Mouse (Mus musculus): ENCODE data around the gene Cdc45.
"Not testable (repeated sequence)": the region's sequence is repeated elsewhere in the genome, so short reads cannot be mapped to it uniquely, and the experiment has no call there.

Gene Cdc45

GRCm38 (mm10) chr16:18811468-18812384 lies at the start of gene Cdc45, which contains the start of gene Ufd1:
Gene Cdc45 (minus strand): TSS chr16:18811987.
Gene Ufd1 (plus strand): TSS chr16:18811779.
- peak; percentile 92 for DNase-seq

DNA sequence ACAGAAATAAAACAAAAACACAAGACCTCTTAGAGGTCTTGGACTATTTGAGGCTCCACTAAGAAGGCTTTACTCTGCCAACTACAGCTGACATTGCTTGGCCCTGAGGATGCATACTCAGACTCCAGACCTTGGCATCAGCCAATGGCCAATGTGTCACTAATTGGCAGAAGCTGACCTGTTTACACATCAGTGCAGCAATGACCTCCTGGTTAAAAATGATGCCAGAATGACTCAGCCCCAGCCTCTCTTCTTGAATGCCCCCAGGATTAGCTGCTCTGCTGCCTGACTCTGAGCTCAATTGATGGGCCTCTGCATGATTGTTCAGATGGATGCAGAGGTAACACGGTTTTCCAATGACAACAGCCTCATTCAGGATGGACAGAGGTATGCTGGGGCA lies 48.4 kb upstream of the Cdc45 start:
- DNase-seq, result peak; percentile 50

DNA sequence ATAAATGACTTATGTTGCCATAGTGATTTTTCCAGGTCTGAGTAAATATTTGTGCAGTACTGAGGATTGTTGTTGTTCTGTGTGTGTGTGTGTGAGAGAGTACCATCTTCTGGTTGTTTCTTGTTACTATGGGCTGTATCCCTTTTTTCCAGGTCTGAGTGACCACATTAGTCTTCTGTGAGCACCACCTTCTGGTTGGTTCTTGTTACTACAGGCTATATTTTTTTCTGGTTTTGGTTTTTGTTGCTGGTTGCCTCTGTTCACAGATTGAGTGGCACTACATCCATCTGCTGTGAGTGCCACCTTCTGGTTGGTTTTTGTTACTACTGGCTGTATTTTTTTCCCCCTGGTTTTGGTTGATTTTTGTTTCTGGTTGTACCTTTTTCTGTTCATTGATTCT lies 46.8 kb upstream of the Cdc45 start:
- DNase-seq, result peak; percentile 82

- not testable (repeated sequence) for DNase-seq
Observed at GRCm38 (mm10) chr16:18849521-18850190, 37.9 kb upstream of the Cdc45 start.

DNA sequence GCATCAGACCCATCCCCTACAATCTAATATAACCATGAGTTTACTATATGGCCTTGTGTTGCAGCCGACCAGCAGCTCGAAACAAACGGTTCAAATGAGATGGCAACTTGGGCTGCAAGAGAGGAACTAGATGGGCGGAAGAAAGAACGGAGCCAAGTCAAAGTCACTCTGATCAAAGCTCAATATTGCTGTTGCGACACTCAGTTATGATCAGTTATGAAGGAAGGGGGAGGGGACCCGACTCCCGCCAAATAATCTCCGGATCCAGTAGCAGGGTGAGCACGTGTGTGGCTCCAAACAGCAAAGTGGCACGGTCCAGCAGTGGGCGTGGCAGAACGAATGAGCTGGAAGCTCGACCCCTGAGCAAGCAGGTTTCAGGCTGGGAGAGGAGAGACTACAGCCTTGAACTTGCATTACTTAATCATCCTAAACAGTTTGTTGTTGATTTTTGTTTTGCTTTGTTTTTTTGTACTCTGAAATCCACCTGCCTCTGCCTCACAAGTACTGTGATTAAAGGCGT lies 34.6 kb upstream of the Cdc45 start:
- DNase-seq, result no peak

DNA sequence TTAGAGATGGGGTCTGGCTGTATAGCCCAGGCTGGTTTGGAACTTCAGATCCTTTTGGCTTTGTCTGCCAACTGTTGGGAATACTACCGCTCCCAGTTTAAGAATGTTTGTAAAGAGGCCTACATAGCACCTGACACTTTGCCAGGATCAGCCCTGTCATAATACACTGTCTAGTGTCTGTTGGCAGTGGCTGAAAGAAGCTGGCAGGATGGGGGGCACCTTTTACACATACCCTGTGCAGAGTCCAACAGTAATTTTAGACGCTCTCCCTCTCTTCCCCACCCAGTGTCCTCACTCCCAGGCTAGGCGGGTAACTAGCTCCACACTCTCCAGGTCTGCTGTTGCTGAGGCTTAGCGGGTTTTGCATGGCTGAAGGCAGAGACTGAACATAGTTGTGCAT lies 26.6 kb upstream of the Cdc45 start:
- DNase-seq, result peak; percentile 32

DNA sequence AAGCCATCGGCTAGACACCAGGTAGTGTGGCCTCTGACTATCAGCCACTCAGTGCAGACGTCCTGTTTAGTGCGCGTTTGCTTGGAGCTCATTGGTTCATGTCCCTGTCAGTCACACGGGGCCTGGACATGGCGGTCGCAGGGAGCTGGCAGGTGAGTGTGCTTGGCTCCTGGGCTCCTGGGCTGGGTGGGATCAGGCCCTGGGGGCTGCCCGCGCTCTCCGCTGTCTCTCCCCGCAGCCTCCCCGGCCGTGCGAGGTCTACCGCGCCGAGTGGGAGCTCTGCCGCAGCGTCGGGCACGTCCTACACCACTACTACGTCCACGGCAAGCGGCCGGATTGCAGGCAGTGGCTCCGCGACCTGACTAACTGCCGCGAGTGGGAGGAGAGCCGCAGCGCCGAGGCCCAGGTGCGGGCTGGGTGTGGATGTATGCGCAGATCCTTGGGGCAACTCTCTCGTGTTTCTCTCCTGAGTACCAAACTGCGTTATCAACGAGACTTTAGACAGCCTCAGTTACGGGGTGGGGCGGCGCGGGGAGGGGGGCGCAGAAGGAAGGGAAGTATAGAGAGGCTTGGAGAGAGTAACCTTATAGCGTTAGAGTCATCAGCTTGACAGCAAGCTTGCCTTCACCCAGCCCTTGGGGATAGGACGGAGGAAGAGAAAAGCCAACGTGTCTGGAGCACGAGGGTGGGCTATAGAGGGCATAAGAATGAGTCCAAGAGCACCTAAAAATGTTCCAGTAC lies 24.9 kb upstream of the Cdc45 start, which contains the start of the genes 2510002D24Rik and Gm28539:
Gene 2510002D24Rik (plus strand): TSS at position 111 of the 741 bp plus-strand sequence.
Gene Gm28539 (plus strand): TSS at position 117 of the 741 bp plus-strand sequence.
- peak; percentile 97 for DNase-seq

- DNase-seq, result no peak
Observed at GRCm38 (mm10) chr16:18836073-18836467, 24.3 kb upstream of the Cdc45 start.

DNA sequence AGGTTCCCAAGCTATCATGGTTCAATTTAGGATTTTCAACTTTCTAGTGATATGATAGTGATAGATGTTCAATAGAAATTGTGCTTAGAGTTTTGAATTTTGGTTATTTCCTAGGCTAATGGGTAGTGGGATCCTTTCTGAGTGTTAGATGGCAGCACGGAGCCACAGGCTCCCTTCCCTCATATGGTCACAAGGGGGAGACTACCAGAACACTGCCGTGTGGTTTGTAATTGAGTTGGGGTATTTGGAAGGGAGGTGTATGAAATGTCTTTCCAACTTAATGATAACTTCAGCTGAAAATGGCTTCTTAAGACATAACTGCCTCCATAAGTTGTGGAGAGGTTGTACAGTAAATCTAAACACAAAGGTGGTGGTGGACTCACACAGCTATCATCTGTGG lies 21.7 kb upstream of the Cdc45 start:
- DNase-seq, result no peak

- DNase-seq, result no peak
Observed at GRCm38 (mm10) chr16:18829102-18829501, 17.3 kb upstream of the Cdc45 start.

DNA sequence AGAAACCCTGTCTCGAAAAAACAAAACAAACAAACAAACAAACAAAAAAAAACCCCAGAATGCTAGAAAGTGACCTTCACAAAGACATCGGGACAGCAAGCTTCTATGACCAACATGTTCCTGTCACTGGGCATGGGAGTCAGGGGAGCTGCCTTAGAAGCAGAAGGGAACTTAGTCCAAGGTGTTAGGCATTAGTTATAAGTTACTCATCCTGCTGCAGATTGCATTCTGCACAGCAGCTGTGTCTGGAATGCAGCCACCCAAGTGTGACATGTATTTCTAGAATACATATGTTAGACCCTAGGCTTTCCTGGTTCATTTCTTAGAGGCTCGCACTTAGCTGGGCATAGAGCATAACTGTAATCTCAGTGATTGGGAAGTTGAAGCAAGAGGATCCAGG lies 16.8 kb upstream of the Cdc45 start:
- no peak for DNase-seq

DNA sequence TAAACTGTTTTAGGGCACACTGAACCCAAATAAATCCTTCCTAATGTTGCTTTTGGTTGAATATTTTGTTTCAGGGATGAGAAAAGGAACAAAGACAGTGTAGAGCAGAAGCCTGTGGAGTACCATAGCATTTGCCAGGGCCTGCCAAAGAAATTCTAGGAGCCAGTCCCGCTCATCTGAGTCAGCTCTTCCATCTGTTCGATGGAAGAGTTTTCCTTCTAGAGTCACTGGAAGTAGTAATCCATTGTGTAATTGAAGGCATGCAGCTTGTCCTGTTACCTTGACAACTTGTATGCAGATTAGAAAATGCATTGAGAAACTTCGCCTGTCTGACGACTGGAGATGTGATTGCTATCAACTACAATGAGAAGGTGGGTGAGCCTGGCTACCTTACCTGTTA lies 11.1 kb upstream of the Cdc45 start:
- no peak for DNase-seq

DNA sequence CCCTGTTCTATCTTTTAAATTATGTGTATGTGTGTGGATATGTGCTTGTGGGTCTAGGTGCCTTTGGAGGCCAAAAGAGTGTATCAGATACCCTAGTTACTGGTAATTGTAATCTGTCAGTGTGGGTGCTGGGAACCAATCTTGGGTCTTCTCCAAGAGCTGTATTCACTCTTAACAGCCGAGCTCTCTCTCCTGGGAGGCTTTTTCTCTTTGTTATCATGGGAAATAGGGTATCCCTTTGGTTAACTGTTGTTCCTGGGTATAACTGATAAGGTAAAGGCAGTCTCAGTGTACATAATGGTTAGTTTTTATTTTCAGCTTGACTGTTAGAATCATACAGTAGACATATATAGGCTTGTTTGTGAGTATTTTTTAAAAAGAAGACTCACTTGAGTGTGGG lies 10.6 kb upstream of the Cdc45 start:
- DNase-seq, result no peak

- no peak for DNase-seq
Observed at GRCm38 (mm10) chr16:18812385-18812910, 661 bp upstream of the Cdc45 start.

GRCm38 (mm10) chr16:18811032-18811431 lies 755 bp downstream of the Cdc45 start:
- DNase-seq, result no peak

GRCm38 (mm10) chr16:18809001-18809400 lies 2.8 kb downstream of the Cdc45 start:
- no peak for DNase-seq

DNA sequence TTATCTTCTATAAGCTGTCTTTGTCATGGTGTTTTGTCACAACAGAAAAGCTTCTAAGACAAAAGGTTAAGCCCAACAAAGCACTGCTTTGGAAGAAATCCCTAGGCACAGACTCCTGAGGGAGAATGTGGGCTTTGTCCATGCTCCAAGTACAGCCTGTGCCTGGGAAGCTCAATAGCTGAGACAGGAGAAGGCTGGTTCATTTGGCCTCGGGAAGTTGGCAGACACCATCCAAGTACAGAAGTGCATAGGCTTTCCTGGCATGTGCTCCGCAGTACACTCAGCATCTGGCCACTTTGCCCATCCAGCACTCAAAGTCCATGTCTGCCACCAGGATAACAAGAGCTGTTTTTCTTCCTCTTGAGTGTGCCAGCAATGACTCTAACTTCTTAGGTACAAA lies 6.0 kb downstream of the Cdc45 start:
- DNase-seq, result no peak

GRCm38 (mm10) chr16:18798841-18799240 lies 12.9 kb downstream of the Cdc45 start:
- DNase-seq, result peak; percentile 28

- DNase-seq, result no peak
Observed at GRCm38 (mm10) chr16:18798151-18798550, 13.6 kb downstream of the Cdc45 start.

GRCm38 (mm10) chr16:18796645-18797044 lies 15.1 kb downstream of the Cdc45 start:
- no peak for DNase-seq

GRCm38 (mm10) chr16:18795223-18795899 lies 16.4 kb downstream of the Cdc45 start:
- no peak for DNase-seq

Measured in cerebellum, adult 9-11 months (tissue).